14 mouse cellular contexts compared by ENCODE assay signal in genomic region chr9:57866530-57866929, GRCm38 (mm10). TPM values are rescaled to one million over a fixed set of nuclear protein-coding genes. Genes with fewer than 3 reads are reported as not detected.
DNase-seq lines count a peak whose midpoint lies in the region; ATAC-seq and TF ChIP-seq lines count a peak whose summit lies in the region.
"Had no signal": no experiment of that assay in that cellular context is flagged by ENCODE, and none has a peak within 500 bp of the region (broad histone marks: within the 10 kb centered on the region; RNA-seq: fewer than 3 reads in every experiment).

No protein-coding gene starts in this region.

- no peak overlapping the region for H3K9ac ChIP-seq in stomach, postnatal 0 days (ENCODE audit: low read length)
- H3K9ac ChIP-seq: heart, embryonic 13.5 days; midbrain, embryonic 12.5 days; neural tube, embryonic 13.5 days had no signal

- no peak for TF ChIP-seq CTCF in stomach, postnatal 0 days (IDR thresholded peaks at IDR 0.05; ENCODE audit: low read depth)

- no peak overlapping the region for H3K27ac ChIP-seq in stomach, postnatal 0 days (replicated peaks)
- H3K27ac ChIP-seq in embryonic facial prominence, embryonic 10.5 days (replicated peaks): no peak overlapping the region
- no peak overlapping the region for H3K27ac ChIP-seq in limb, embryonic 10.5 days
- H3K27ac ChIP-seq: heart, embryonic 13.5 days; hindbrain, embryonic 10.5 days; midbrain, embryonic 12.5 days; neural tube, embryonic 13.5 days had no signal

- no peaks in the 10 kb centered on the region for H3K4me1 ChIP-seq in stomach, postnatal 0 days (replicated peaks; ENCODE audit: control insufficient read depth, insufficient read depth)
- no peaks in the 10 kb centered on the region for H3K4me1 ChIP-seq in embryonic facial prominence, embryonic 10.5 days
- H3K4me1 ChIP-seq in limb, embryonic 10.5 days: no peaks in the 10 kb centered on the region
- H3K4me1 ChIP-seq: heart, embryonic 13.5 days; hindbrain, embryonic 10.5 days had no signal

- no peak overlapping the region for H3K4me2 ChIP-seq in stomach, postnatal 0 days (replicated peaks; ENCODE audit: low read depth)
- H3K4me2 ChIP-seq: heart, embryonic 13.5 days; midbrain, embryonic 12.5 days; neural tube, embryonic 13.5 days had no signal

- no peak for TF ChIP-seq EP300 in stomach, postnatal 0 days (optimal IDR thresholded peaks at IDR 0.05)

- WGBS in stomach, postnatal 0 days: 35% methylated on average over 7 of the region's 7 CpGs
- 91% methylated on average over 7 of the region's 7 CpGs for WGBS in embryonic facial prominence, embryonic 10.5 days
- 91% methylated on average over 7 of the region's 7 CpGs for WGBS in limb, embryonic 10.5 days

- H3K9me3 ChIP-seq in stomach, postnatal 0 days (ENCODE audit: control insufficient read depth, low read length): no peaks in the 10 kb centered on the region
- H3K9me3 ChIP-seq in embryonic facial prominence, embryonic 10.5 days: no peaks in the 10 kb centered on the region
- H3K9me3 ChIP-seq in limb, embryonic 10.5 days (replicated peaks): no peaks in the 10 kb centered on the region
- H3K9me3 ChIP-seq: heart, embryonic 13.5 days; hindbrain, embryonic 10.5 days; midbrain, embryonic 12.5 days; neural tube, embryonic 13.5 days had no signal

- no peaks in the 10 kb centered on the region for H3K36me3 ChIP-seq in stomach, postnatal 0 days (ENCODE audit: control insufficient read depth, insufficient read depth, low read length)
- H3K36me3 ChIP-seq in embryonic facial prominence, embryonic 10.5 days (replicated peaks): no peaks in the 10 kb centered on the region
- H3K36me3 ChIP-seq in limb, embryonic 10.5 days: no peaks in the 10 kb centered on the region
- H3K36me3 ChIP-seq: heart, embryonic 13.5 days; hindbrain, embryonic 10.5 days; midbrain, embryonic 12.5 days; neural tube, embryonic 13.5 days had no signal

- H3K27me3 ChIP-seq in stomach, postnatal 0 days (ENCODE audit: control insufficient read depth, insufficient read depth, low read length): no peaks in the 10 kb centered on the region
- H3K27me3 ChIP-seq in embryonic facial prominence, embryonic 10.5 days (replicated peaks; ENCODE audit: low read depth, poor library complexity, severe bottlenecking): no peaks in the 10 kb centered on the region
- H3K27me3 ChIP-seq in limb, embryonic 10.5 days (ENCODE audit: low read depth, poor library complexity, severe bottlenecking): no peaks in the 10 kb centered on the region
- H3K27me3 ChIP-seq: heart, embryonic 13.5 days; midbrain, embryonic 12.5 days; neural tube, embryonic 13.5 days had no signal

- ATAC-seq in inflammation-experienced regulatory T-cells, adult 6 months: peak; percentile 94
- peak; percentile 69 for ATAC-seq in stomach, postnatal 0 days (ENCODE audit: low FRiP score, low TSS enrichment)
- ATAC-seq: intestine, postnatal 0 days had no signal

- H3K4me3 ChIP-seq in stomach, postnatal 0 days (ENCODE audit: low read depth, low read length): no peak overlapping the region
- no peak overlapping the region for H3K4me3 ChIP-seq in embryonic facial prominence, embryonic 10.5 days
- H3K4me3 ChIP-seq in limb, embryonic 10.5 days: no peak overlapping the region
- H3K4me3 ChIP-seq: heart, embryonic 13.5 days; hindbrain, embryonic 10.5 days; midbrain, embryonic 12.5 days; neural tube, embryonic 13.5 days had no signal

- peak; percentile 29 to 45 for DNase-seq in frontal cortex, postnatal 36 days (ENCODE audit: low spot score in 2 of 2)
- DNase-seq in frontal cortex, postnatal 10 days (ENCODE audit: low spot score in 2 of 2): no peak
- DNase-seq in 416B (ENCODE audit: low read depth): peak; percentile 13
- DNase-seq in stomach, postnatal 0 days (ENCODE audit: low spot score): peak; percentile 20
- DNase-seq in embryonic facial prominence, embryonic 10.5 days (ENCODE audit: low spot score): no peak
- DNase-seq in embryo, embryonic 10 days (ENCODE audit: low spot score): no peak
- no peak for DNase-seq in limb, embryonic 10.5 days (ENCODE audit: low spot score)
- DNase-seq: cerebellum, adult 9-10 months had no signal

RNA-seq across cellular contexts. Expression of gene Arid3b, which starts 29.9 kb away (rescaled TPM):
- 10 to 100 TPM; 12.8 to 26.9 (median 20.9) TPM for polyA plus RNA-seq in inflammation-experienced regulatory T-cells, adult 6 months (2017; shearing (Covaris generic))
- polyA plus RNA-seq in stomach, postnatal 0 days (2015; fragmentation: Nextera tagmentation; extraction: Ambion mirVana): 2.3 and 3.0 TPM in 2 replicates
- 51.0 and 64.3 TPM in 2 replicates for polyA plus RNA-seq in embryonic facial prominence, embryonic 10.5 days (2016; fragmentation: Nextera tagmentation; extraction: Ambion mirVana)
- polyA plus RNA-seq in limb, embryonic 10.5 days (2016; fragmentation: Nextera tagmentation; extraction: Ambion mirVana): 56.8 and 62.9 TPM in 2 replicates

RNA-seq across cellular contexts. Expression of gene Ubl7, which starts 44.2 kb away (rescaled TPM):
- polyA plus RNA-seq in inflammation-experienced regulatory T-cells, adult 6 months (2017; shearing (Covaris generic)): 100 to 1,000 TPM; 113 to 167 (median 131) TPM
- 93.1 and 94.6 TPM in 2 replicates for polyA plus RNA-seq in stomach, postnatal 0 days (2015; fragmentation: Nextera tagmentation; extraction: Ambion mirVana)
- polyA plus RNA-seq in embryonic facial prominence, embryonic 10.5 days (2016; fragmentation: Nextera tagmentation; extraction: Ambion mirVana): 118 and 130 TPM in 2 replicates
- 123 and 130 TPM in 2 replicates for polyA plus RNA-seq in limb, embryonic 10.5 days (2016; fragmentation: Nextera tagmentation; extraction: Ambion mirVana)

Comparison
In these comparisons a context has a peak if more than half of its experiments do, and no peak if none do; other contexts are left out.
1. DNase-seq: peak in frontal cortex, postnatal 36 days (2 of 2), 416B (single experiment) and stomach, postnatal 0 days (single experiment); none in frontal cortex, postnatal 10 days (0 of 2), embryonic facial prominence, embryonic 10.5 days (single experiment), embryo, embryonic 10 days (single experiment) and limb, embryonic 10.5 days (single experiment).